Mouse (Mus musculus) heart, adult 11 months (tissue): ENCODE results near the gene Spred3.
"Not testable (repeated sequence)": the region's sequence is repeated elsewhere in the genome, so short reads cannot be mapped to it uniquely, and the experiment has no call there.

Source experiments
- DNase-seq: peaks from one replicate; pipeline ENCODE4 v3.0.0; 2022

Gene Spred3

DNA sequence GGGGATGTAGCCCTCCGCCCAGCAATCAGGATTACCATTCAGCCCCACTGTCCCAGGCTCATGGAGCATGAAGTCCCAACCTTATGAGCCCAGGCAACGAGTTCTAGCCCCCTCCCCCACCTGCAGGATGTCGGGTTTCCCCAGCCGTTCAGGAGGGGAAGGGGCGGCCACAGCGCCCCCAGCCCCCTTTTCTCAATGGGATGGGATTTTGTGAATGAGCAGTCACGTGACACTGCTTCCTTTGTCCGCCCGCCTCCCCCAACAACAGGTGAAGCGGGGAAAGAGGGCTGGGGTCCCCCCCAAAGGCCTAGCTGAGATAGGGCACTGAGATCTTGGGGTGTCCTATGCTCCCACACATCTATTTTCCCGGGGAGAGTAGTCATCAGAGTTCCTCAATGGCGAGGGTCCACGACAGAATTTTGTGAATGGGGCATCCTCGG is 1.4 kb downstream of the Spred3 start:
- peak; percentile 94 for DNase-seq

DNA sequence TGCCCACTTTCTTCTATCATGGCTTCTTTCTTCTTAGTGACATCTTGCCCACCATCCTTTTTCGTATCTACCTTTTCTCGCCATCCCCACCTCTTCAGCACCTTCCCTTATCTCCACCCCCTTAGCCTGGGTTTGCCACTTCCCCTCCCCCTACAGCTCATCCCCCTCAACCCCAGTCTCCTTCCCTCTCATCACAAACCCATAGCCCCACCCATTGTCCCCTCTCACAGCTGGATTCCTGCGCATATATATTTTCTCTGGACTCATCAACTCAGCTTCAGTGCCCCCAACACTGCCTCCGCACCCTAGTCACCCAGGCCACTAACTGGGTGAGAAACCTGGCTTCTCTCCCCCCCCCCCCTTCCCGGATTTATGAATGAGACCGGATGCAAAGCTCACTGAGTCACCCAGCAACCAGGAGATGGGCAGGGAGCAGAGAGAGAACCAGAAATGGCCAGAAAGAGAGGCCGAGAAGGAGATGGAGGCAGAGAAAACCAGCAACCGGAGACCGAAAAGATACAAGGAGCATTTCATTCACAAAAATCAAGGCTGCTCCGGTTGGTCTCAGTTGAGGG is 2.0 kb downstream of the Spred3 start:
- no peak for DNase-seq

GRCm38 (mm10) chr7:29167656-29168055 is 2.6 kb downstream of the Spred3 start:
- no peak for DNase-seq

DNA sequence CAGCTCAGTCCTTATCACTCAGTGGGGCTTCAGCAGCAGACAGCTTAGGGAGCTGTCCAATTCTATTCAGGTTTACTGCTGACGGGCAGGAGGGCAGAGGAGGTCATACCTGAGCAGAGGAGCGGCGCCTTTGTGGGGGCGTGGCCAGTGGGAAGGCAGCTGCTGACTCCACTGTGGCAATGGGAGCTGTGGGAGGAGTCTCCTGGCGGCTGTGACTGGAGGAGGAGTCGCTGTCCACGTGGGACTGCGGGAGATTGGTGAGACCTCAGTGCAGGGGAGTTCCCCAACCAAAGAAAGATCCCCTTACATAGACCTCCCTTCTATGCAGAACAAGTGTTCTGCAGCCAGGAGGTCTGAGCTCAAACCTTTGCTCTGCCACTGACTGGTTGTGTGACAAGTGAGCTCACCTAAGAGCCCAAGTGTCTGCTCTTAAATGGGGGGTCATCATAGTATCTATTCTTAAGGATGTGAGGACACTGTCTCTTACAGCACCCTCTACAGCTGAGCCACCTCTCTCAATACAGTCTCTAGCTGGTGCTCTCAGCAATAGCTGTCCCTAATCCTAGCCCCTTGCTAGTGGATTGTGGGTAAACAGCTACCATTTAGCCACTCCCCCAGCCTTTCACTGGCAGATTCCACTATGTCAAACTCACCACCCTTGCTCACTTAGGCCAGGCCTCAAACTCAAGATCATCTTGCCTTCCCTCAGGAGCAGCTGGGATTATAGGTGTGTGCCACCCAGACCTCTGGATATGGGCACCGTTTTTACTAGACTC is 7.3 kb downstream of the Spred3 start:
- no peak for DNase-seq

DNA sequence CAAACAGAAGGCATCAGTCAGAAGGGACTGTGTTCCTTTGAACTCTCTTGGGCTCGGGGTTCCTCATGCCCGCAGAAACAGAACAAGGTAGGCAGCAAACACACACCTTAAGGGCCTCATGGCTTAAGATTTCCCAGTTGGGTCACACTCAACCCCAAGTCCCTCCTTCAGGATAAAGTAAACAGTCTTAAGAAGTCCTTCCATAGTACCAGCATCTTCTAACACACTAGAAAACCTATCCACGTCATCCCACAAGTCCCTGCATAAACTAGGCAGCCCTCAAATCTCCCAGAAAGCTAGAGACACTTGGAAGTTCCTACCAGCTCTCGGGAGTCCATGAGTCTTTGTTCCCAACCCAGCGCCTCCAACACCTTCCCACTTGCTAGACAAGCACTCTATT is 7.9 kb downstream of the Spred3 start:
- no peak for DNase-seq

DNA sequence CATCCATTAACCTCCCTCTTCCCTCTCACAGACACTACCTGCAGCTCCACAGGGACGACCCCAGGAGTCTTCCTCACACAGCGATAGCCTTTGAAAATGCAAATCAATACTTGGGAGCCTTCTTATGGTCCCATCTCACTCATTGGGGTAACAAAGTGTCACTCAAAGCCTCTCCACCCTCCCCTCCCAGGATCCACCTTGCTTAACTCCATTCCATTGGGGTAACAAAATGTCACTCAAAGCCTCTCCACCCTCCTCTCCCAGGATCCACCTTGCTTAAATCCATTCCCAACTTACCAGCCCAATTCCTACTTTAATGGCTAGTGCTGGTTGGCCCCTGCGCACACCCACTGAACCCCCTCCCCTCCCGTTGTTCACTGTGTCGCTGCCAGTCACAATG is 11.9 kb downstream of the Spred3 start:
- no peak for DNase-seq

- DNase-seq: peak; percentile 99
Observed at GRCm38 (mm10) chr7:29155838-29156782, 14.1 kb downstream of the Spred3 start, which contains the start of gene Fam98c. TSS of gene Fam98c (minus strand) at chr7:29156234.

GRCm38 (mm10) chr7:29155196-29155837 is 14.9 kb downstream of the Spred3 start:
- DNase-seq: peak; percentile 99

DNA sequence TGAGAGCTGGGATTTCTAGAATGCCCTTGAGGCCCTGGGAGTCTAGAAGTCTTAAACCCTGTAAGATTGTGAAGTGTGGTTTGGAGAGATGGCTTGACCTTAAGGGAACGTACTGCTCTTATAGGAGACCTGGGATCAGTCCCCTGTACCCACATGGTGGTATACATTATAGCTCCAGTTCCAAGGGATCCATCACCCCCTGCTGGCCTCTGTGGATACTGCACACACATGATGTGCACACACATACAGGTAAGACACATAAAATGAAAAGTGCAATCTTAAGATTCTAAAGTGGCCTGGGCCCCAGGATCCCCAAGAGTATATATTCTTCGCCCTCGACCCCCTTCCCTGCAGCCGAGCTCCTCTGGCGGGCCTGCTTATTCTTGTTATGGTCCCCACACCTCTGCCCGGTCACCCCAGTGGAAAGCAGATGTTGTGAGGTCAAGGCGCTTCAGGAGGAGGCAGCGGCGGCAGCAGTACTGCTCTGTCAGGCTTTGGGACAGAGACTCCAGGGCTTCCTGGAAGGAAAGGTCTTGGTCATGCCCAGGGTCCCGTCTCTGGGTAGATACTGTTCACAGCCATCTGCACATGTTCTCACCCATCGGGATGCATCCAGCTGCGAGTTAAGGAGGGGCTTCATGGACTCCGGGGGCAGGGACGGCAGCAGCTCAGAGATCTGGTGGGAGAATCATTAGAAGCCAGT is 16.0 kb downstream of the Spred3 start:
- DNase-seq: no peak

DNA sequence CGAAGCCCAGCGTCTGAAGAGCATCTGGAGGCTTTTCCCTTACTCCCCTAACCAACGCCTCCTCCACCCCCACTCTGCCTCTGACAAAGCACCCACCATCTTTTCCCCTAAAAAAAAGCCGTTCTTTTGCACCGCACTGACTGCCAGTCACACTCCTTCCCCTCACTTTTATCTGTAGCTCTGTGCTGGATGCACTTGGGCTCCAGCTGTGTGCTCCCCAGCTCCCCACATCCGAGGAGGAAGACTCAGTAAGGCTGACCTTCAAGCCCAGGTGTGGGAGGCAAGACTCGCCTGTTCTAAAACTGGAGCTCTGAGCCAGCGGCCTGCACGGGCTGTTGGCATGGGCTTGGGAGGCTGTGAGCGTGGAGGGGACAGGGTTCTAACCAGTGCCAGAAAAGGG is 18.7 kb downstream of the Spred3 start:
- no peak for DNase-seq

DNA sequence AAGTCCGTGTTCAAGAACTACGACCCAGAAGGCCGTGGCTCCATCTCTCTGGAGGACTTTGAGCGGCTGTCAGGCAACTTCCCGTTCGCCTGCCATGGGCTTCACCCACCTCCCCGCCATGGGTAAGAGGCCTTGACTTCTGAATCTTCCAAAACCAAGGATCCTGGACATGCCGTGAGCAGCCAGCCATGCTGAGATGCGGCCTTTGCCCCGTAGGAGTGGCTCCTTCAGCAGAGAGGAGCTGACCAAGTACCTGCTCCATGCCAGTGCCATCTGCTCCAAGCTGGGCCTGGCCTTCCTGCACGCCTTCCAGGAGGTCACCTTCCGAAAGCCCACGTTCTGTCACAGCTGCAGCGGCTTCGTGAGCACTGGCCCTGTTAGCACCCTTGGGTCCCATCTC is 21.4 kb downstream of the Spred3 start:
- no peak for DNase-seq

GRCm38 (mm10) chr7:29146625-29147367 is 23.4 kb downstream of the Spred3 start:
- no peak for DNase-seq

GRCm38 (mm10) chr7:29144006-29144405 is 26.2 kb downstream of the Spred3 start:
- DNase-seq: peak; percentile 93

GRCm38 (mm10) chr7:29141416-29141815 is 28.8 kb downstream of the Spred3 start:
- no peak for DNase-seq

GRCm38 (mm10) chr7:29139237-29139636 is 31.0 kb downstream of the Spred3 start:
- not testable (repeated sequence) for DNase-seq

- no peak for DNase-seq
Observed at GRCm38 (mm10) chr7:29137429-29137828, 32.8 kb downstream of the Spred3 start.

GRCm38 (mm10) chr7:29134693-29135386 is 35.4 kb downstream of the Spred3 start, which contains the start of gene Rasgrp4:
TSS of gene Rasgrp4 (plus strand) at chr7:29134851.
- peak; percentile 96 for DNase-seq

- DNase-seq: no peak
Observed at GRCm38 (mm10) chr7:29134230-29134629, 36.0 kb downstream of the Spred3 start.

DNA sequence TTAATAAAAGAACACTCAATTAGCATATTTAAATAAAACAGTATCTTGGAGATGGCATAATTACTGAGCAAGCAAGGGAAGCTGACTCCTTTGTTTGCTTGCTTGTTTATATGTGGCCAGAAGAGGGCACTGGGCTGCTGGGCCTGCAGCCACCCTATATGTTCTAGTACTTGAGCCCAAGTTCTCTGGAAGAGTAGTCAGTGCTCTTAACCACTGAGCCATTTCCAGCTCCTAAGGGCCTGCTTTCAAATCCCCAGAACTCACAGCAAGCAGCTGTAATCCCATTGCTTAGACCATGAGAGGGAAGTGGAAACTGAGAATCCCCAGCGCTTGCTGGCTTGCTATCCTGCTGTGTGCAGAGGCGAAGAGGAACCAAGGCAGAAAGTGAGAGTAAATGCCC is 41.5 kb downstream of the Spred3 start:
- no peak for DNase-seq

DNA sequence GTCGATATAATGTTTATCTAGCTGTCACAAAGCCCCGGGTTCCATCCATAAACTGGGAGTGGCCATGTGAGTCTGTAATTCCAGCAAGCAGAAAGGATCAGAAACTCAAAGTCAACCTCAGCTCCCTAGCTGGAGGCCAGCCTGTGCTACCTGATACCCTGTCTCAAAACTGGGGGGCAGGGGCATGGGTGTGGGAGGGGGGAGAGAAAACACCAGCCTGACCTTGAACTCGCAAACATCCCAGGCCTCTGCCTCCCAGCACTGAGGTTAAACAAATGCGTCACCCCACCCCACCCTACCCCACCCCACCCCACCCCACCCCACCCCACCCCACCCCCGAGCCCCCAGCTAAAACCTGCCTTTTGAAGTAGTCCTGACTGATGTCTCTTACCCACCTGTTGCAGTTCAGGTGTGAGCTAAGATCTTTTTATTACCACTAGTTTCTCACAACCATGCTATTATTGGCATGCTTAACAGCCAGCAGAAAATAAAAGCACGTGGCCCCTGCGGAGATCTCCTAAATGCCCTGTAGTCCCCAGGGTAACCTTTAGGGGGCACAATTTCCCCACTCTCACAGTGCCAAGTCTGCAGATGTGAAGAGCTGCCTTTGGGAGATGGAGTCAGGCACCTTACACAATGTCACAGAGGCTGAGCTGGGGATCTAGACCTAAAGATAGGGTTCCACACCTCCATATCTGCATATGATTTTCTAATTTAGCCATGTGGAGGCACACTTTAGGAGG is 43.9 kb downstream of the Spred3 start:
- peak; percentile 94 for DNase-seq
